Mouse (Mus musculus) spleen, postnatal 4 days (tissue): ENCODE results near the gene Tra2b.
"Not testable (repeated sequence)": the region's sequence is repeated elsewhere in the genome, so short reads cannot be mapped to it uniquely, and the experiment has no call there.

Experiments used
- DNase-seq, 2 experiments: peaks; one replicate each; pipeline ENCODE4 v3.0.0; 2022; ENCODE audit warnings: low spot score in 2 of 2

The Tra2b gene

GRCm38 (mm10) chr16:22265849-22266376, at the start of gene Tra2b:
Gene Tra2b (minus strand): TSS chr16:22266005.
- peak; percentile 96 to 97 for DNase-seq

GRCm38 (mm10) chr16:22310649-22311048, 44.8 kb upstream of the Tra2b start:
- peak in 1 of 2 experiments; percentile 62 for DNase-seq

GRCm38 (mm10) chr16:22302606-22303005, 36.8 kb upstream of the Tra2b start:
- peak; percentile 61 to 85 for DNase-seq

GRCm38 (mm10) chr16:22301378-22301777, 35.6 kb upstream of the Tra2b start:
- DNase-seq: no peak

- DNase-seq: no peak
These were observed 31.1 kb upstream of the Tra2b start for GRCm38 (mm10) chr16:22296901-22297300.

- DNase-seq: not testable (repeated sequence)
These were observed 29.0 kb upstream of the Tra2b start for GRCm38 (mm10) chr16:22294812-22295211.

- DNase-seq: no peak
These were observed 27.8 kb upstream of the Tra2b start for GRCm38 (mm10) chr16:22293600-22293999.

- DNase-seq: no peak
These were observed 26.6 kb upstream of the Tra2b start for GRCm38 (mm10) chr16:22292394-22292793.

- no peak for DNase-seq
These were observed 23.8 kb upstream of the Tra2b start for GRCm38 (mm10) chr16:22289643-22290042.

GRCm38 (mm10) chr16:22286996-22287395, 21.2 kb upstream of the Tra2b start:
- DNase-seq: no peak

GRCm38 (mm10) chr16:22276536-22276935, 10.7 kb upstream of the Tra2b start:
- no peak for DNase-seq

- DNase-seq: no peak
These were observed 9.3 kb upstream of the Tra2b start for GRCm38 (mm10) chr16:22275142-22275541.

- no peak for DNase-seq
These were observed 4.7 kb upstream of the Tra2b start for GRCm38 (mm10) chr16:22270491-22270890.

GRCm38 (mm10) chr16:22266384-22266783, 579 bp upstream of the Tra2b start:
- DNase-seq: no peak

- peak; percentile 85 to 93 for DNase-seq
These were observed 600 bp downstream of the Tra2b start for GRCm38 (mm10) chr16:22264962-22265848.

GRCm38 (mm10) chr16:22264232-22264961, 1.4 kb downstream of the Tra2b start:
- peak; percentile 39 to 67 for DNase-seq

GRCm38 (mm10) chr16:22263124-22263523, 2.7 kb downstream of the Tra2b start:
- no peak for DNase-seq

GRCm38 (mm10) chr16:22261563-22261962, 4.2 kb downstream of the Tra2b start:
- no peak for DNase-seq

- DNase-seq: no peak
These were observed 5.2 kb downstream of the Tra2b start for GRCm38 (mm10) chr16:22260423-22261143.

GRCm38 (mm10) chr16:22252255-22252654, 13.6 kb downstream of the Tra2b start:
- DNase-seq: not testable (repeated sequence)

- no peak for DNase-seq
These were observed 15.5 kb downstream of the Tra2b start for GRCm38 (mm10) chr16:22250307-22250706.

- no peak for DNase-seq
These were observed 16.1 kb downstream of the Tra2b start for GRCm38 (mm10) chr16:22249754-22250153.
